Mouse (Mus musculus) regulatory T cell (primary cell): Measurements from ENCODE around the gene Pdzd2.

Experiments used
- in situ Hi-C: fragments of 300-600 bp; cut with MboI, MseI; formaldehyde crosslinking; loops from one replicate; pipeline ENCODE4 v1.15.1; 2025; ENCODE audit warnings: high pct_unique_total_duplicates

Gene Pdzd2

GRCm38 (mm10) chr15:12360519-12361212 lies 379.1 kb downstream of the Pdzd2 start:
- in situ Hi-C loops = no loop called here

GRCm38 (mm10) chr15:12358384-12358783 lies 381.3 kb downstream of the Pdzd2 start:
- in situ Hi-C loops = no loop called here

DNA sequence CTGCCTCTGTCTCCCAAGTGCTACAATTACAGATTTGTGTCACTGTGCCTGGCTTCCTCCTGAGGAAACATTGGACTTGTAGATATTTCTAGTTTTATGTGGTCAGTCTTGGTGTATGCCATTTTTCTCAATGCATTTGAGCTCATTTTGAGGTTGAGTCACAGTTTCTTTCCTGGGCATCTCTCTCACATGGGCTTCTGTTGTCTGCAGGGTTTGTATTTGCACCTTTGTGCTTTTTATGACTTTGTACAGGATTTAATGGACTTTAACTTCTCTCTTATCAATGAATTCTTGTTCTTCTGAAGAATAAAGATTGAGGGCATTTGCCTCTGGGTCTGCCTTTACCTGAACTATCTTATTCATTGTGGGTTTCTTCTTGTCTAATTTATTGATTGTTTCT lies 382.3 kb downstream of the Pdzd2 start:
- in situ Hi-C loops = no loop called here

GRCm38 (mm10) chr15:12355907-12356306 lies 383.8 kb downstream of the Pdzd2 start:
- in situ Hi-C loops = no loop called here

DNA sequence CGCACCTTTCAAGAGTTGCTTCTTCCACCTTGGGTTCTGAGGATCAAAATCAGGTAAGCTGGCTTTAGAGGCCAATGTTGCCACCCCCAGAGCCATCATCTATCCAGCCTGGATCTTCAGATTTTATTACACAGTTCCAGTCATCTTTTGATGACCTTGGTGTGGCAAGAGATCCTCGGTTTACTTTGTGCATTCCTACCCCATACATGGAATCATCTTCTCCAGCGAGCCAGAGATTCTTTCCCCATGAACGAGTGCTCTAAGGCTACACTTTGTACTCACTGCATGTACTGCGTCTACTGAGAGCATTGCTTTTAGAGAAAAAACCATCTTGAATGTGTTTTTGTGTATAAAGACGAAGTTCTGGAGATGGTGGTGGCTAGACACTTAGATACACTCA lies 384.5 kb downstream of the Pdzd2 start:
- in situ Hi-C loops = no loop called here

GRCm38 (mm10) chr15:12354281-12354810 lies 385.4 kb downstream of the Pdzd2 start:
- in situ Hi-C loops = no loop called here

GRCm38 (mm10) chr15:12351470-12351869 lies 388.3 kb downstream of the Pdzd2 start:
- in situ Hi-C loops = no loop called here

DNA sequence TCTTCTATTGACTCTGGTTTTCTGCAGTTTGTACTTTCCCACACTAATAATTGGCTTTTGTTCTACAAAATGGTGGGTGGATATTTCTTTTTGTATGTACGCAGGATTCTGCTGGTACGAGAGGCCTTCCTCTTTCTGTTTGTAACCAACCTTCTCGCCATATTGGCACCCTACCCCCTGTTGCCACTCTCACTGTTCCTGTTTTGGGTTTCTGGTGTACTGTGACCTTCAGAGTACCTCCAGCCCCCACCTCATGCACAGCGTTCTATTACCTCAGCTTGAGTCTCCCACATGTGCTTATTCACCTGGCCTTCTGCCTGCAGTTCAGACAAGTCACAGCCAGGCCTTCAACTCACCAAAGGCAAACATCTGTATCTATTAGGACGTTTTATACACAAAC lies 389.9 kb downstream of the Pdzd2 start:
- in situ Hi-C loops = no loop called here

DNA sequence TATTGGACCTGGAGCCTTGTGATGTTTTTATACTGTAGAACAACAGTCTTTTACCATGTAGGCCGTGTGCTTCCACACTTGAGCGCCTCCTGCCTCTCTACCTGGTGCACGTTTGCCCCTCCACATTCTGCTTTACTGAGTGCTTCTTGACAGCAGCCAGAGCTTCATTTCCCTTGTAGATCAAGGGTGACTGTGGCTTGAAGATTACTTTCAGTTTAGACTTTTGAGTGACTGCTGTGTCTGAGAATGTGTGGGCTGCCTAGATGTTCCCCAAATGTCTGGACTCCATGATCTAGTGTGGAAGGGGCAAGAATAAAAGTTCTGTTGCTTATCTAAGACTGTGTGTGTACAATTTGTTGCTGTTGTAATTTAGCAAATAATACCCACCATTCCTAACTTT lies 390.8 kb downstream of the Pdzd2 start:
- in situ Hi-C loops = no loop called here

- in situ Hi-C loops = no loop called here
Measured at GRCm38 (mm10) chr15:12346916-12347315, 392.8 kb downstream of the Pdzd2 start.

DNA sequence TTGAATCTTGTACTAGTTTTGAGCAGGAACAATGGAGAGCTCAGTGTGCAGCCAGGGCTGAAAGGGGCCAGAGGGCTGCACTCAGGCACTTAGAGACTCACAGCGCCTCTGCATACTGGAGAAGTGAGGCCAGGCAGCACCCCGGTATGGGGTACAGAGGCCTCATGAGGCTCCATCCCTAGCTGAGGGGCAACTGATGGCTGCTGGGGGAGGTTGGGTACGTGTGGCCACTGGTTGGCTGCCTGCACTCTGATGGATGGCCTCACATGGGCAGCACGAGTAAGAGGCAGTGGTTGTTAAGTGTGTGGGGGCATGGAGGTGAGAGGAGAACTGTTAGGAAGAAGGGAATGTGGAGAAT lies 398.3 kb downstream of the Pdzd2 start:
- in situ Hi-C loops = no loop called here

GRCm38 (mm10) chr15:12340536-12341400 lies 399.0 kb downstream of the Pdzd2 start:
- in situ Hi-C loops = no loop called here

GRCm38 (mm10) chr15:12337779-12338137 lies 402.0 kb downstream of the Pdzd2 start:
- in situ Hi-C loops = no loop called here

DNA sequence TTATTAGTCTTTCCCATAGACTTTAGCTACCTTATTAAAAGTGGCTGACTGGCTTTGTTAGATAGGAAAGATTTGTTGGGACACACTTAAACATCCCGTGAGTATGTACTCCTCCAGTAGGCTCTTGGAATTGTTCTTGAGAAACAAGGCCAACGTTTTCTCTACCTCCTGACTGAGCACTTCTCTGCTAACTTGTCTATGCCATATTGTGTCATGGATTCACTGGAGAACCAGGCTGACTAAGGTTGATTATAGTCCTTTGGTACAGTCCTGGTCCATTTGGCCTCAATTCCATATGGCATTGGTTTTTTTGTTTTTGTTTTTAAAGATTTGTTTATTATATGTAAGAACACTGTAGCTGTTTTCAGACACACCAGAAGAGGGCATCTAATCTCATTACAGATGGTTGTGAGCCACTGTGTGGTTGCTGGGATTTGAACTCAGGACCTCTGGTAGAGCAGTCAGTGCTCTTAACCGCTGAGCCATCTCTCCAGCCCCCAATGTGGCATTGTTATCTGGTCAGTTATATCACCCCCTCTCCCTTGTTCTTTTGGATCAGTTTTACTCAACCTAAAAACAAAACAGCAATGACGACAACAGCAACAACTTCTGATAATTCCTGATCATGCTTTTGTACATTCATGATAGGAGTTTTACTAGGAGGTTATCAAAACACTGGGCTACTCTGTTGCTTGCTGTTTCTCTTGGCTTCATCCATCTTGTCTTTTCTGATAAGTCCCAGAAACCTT lies 402.5 kb downstream of the Pdzd2 start:
- in situ Hi-C loops = no loop called here

DNA sequence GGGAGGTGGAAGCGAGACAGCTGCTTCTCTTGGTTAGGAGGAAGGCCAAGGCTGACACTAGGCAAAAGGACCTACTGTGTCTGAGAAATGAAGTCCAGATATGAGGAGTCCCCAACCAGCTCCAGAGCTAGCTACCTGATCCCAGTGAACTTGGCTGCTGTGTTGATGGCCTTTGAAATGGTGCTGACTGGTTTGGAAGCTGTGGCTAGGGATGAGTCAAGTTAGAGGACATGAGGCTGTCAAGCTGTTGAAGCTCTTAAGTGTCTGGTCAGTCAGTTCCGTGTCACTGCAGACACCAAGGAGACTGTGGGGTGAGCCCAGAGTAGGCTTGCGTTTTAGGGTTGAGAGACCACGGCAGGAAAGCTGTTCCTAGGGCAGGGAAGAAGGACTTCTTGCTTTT lies 405.3 kb downstream of the Pdzd2 start:
- in situ Hi-C loops = no loop called here

DNA sequence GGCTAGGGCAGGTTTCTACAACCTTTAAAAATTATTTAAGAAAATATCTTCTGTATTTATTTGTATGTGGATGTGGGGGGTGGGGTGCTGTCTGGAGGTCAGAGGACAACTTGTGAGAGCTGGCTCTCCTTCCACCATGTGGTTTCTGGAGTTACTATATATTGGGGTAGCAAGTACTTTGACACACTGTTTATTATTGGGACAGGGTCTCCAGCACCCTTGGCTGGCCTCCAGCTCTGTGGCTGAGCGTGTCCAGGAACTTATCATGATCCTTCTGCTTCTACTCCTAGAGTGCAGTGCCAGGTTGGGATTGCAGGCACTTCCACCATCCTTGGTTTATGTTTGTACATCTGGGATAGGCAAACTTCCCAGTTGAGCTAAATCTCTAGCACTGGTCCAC lies 408.4 kb downstream of the Pdzd2 start:
- in situ Hi-C loops = no loop called here

DNA sequence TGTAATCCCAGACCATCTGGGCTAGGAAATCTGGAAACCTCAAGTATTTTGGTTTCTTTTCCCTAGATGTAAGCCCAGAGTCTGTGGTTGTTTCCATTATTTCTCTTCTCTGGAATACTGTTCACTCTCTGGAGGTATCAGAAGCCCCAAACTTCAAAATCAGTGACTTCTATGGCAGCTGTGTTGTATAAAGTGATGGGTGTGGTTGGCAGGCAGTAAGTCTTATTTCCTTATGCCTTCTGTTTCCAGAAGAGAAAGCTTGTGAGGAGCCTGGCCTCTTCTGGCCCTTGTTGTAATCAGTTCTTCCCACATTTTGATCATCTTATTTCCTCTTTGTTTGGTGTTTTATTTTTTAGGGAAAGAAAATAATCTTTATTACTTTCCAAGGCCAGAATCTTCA lies 408.8 kb downstream of the Pdzd2 start:
- in situ Hi-C loops = no loop called here

GRCm38 (mm10) chr15:12330389-12330788 lies 409.3 kb downstream of the Pdzd2 start:
- in situ Hi-C loops = no loop called here

DNA sequence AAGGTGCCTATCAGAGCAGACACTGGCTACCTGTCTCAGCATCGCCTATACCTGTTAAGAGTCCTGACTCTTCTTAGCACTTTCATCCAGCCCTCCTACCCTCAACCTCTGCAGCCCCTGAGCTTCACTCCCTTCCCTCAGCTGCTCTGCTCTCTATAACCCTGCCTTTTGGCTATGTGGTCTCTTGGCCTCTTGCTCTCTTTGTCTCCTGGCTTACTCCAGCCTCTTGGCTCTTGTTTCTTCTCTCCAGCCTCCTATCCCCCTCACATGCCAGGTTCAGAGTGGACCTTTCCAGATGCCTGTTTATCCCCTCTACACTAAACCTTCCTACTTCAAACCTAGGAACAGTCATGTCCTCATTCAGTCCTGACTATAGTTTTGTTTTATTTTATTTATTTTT lies 415.4 kb downstream of the Pdzd2 start:
- in situ Hi-C loops = loop anchor here (10.0 kb wide), 1 partner anchor 120 kb away; the partner anchor contains the start of gene Mtmr12

GRCm38 (mm10) chr15:12322676-12323402 lies 416.9 kb downstream of the Pdzd2 start:
- in situ Hi-C loops = loop anchor here (10.0 kb wide), 1 partner anchor 118 kb away; the partner anchor contains the start of gene Mtmr12
